Mouse (Mus musculus) ES-E14 (cell line): ENCODE measurements at regions not wholly inside any gene's neighbourhood (a gene's known extent, or its start where the extent isn't known, plus 50 kb on each side); places are given as distances from the start of the nearest gene placed in this dataset.
"Not testable (repeated sequence)": the region's sequence is repeated elsewhere in the genome, so short reads cannot be mapped to it uniquely, and the experiment has no call there.

ENCODE experiments used
- CHD2 ChIP-seq: IDR thresholded peaks from 2 replicates; pipeline ENCODE4 v1.6.1; 2014; ENCODE audit warnings: mild to moderate bottlenecking, low read depth, low read length, inconsistent platforms
- MAFK ChIP-seq: IDR thresholded peaks from 2 replicates; pipeline ENCODE4 v1.6.1; 2014; ENCODE audit warnings: mild to moderate bottlenecking, low read depth, low read length, inconsistent platforms; ENCODE audit not compliant: insufficient read depth

GRCm38 (mm10) chr7:73254972-73255371, 120.3 kb upstream of the Rgma start:
- TF ChIP-seq MAFK: peak; percentile 86
- not testable (repeated sequence) for TF ChIP-seq CHD2
